Mouse (Mus musculus) R1 (cell line): ENCODE data around the gene Ly6g5c.
"Not testable (repeated sequence)": the region's sequence is repeated elsewhere in the genome, so short reads cannot be mapped to it uniquely, and the experiment has no call there.

Experiments used
- DNase-seq: peaks from one replicate; pipeline ENCODE4 v3.0.0-alpha.2; 2018; ENCODE audit warnings: low read depth, low spot score

The Ly6g5c gene

GRCm38 (mm10) chr17:35106522-35106921, 1.6 kb upstream of the Ly6g5c start:
- no peak for DNase-seq

- no peak for DNase-seq
These were observed 3.7 kb downstream of the Ly6g5c start for GRCm38 (mm10) chr17:35111774-35112173.

GRCm38 (mm10) chr17:35115046-35116019, 7.3 kb downstream of the Ly6g5c start, which contains the start of gene Ly6g5b:
Ly6g5b (minus strand) TSS chr17:35115428.
- DNase-seq: no peak

GRCm38 (mm10) chr17:35120745-35121142, 12.7 kb downstream of the Ly6g5c start:
- no peak for DNase-seq

GRCm38 (mm10) chr17:35121143-35121799, 13.2 kb downstream of the Ly6g5c start, which contains the start of gene Gpank1:
Gpank1 (plus strand) TSS chr17:35121455.
- peak; percentile 100 for DNase-seq

- peak; percentile 76 for DNase-seq
These were observed 13.8 kb downstream of the Ly6g5c start, which contains the start of gene Csnk2b for GRCm38 (mm10) chr17:35121871-35122303. Csnk2b (minus strand) TSS chr17:35122053.

- DNase-seq: not testable (repeated sequence)
These were observed 15.2 kb downstream of the Ly6g5c start for GRCm38 (mm10) chr17:35123287-35123686.

- DNase-seq: not testable (repeated sequence)
These were observed 16.3 kb downstream of the Ly6g5c start for GRCm38 (mm10) chr17:35124261-35124896.

- no peak for DNase-seq
These were observed 17.0 kb downstream of the Ly6g5c start for GRCm38 (mm10) chr17:35125081-35125480.

GRCm38 (mm10) chr17:35125578-35125977, 17.5 kb downstream of the Ly6g5c start:
- DNase-seq: no peak

- DNase-seq: no peak
These were observed 18.1 kb downstream of the Ly6g5c start, which contains the start of gene D17H6S53E for GRCm38 (mm10) chr17:35126206-35126611. D17H6S53E (plus strand) TSS chr17:35126373.

GRCm38 (mm10) chr17:35127017-35127416, 18.9 kb downstream of the Ly6g5c start:
- no peak for DNase-seq

- DNase-seq: no peak
These were observed 20.9 kb downstream of the Ly6g5c start for GRCm38 (mm10) chr17:35128996-35129395.

- DNase-seq: no peak
These were observed 23.0 kb downstream of the Ly6g5c start for GRCm38 (mm10) chr17:35131038-35131437.

- DNase-seq: peak; percentile 60
These were observed 23.6 kb downstream of the Ly6g5c start, which contains the start of gene Apom for GRCm38 (mm10) chr17:35131500-35132173. Apom (minus strand) TSS chr17:35132050.

GRCm38 (mm10) chr17:35132174-35132560, 24.1 kb downstream of the Ly6g5c start:
- DNase-seq: no peak

GRCm38 (mm10) chr17:35133517-35133916, 25.4 kb downstream of the Ly6g5c start:
- DNase-seq: no peak

GRCm38 (mm10) chr17:35134801-35135590, 26.9 kb downstream of the Ly6g5c start, which contains the start of gene Bag6:
Bag6 (plus strand) TSS chr17:35135178.
- DNase-seq: peak; percentile 97

GRCm38 (mm10) chr17:35135591-35136320, 27.7 kb downstream of the Ly6g5c start:
- DNase-seq: peak; percentile 83
